Mouse (Mus musculus): ENCODE data around the gene Gm10358.
"Not testable (repeated sequence)": the region's sequence is repeated elsewhere in the genome, so short reads cannot be mapped to it uniquely, and the experiment has no call there.

The Gm10358 gene

GRCm38 (mm10) chr8:75406489-75406888, at the start of gene Gm10358:
Gene Gm10358, minus strand, starts transcription at chr8:75406589.
- DNase-seq (ENCODE audit: low spot score in 2 of 2): no peak

- no peak for DNase-seq (ENCODE audit: low spot score in 2 of 2)
These were observed 42.0 kb upstream of the Gm10358 start, which contains the start of gene Iqcm for GRCm38 (mm10) chr8:75448394-75448793. Gene Iqcm, plus strand, starts transcription at chr8:75448694.

GRCm38 (mm10) chr8:75415696-75416095, 9.3 kb upstream of the Gm10358 start:
- not testable (repeated sequence) for DNase-seq (ENCODE audit: low spot score in 2 of 2)

GRCm38 (mm10) chr8:75384770-75385290, 21.6 kb downstream of the Gm10358 start:
- DNase-seq (ENCODE audit: low spot score in 2 of 2): no peak

- no peak for DNase-seq (ENCODE audit: low spot score in 2 of 2)
These were observed 30.8 kb downstream of the Gm10358 start for GRCm38 (mm10) chr8:75375530-75376123.

- no peak for DNase-seq (ENCODE audit: low spot score in 2 of 2)
These were observed 34.4 kb downstream of the Gm10358 start for GRCm38 (mm10) chr8:75372006-75372405.
